Mouse (Mus musculus) cerebellum, adult 2 months (tissue): ENCODE results near the gene Slc37a2. TPM values are rescaled to one million over a fixed set of nuclear protein-coding genes. Genes with fewer than 3 reads are reported as not detected.

Experiments used
- DNase-seq, 2 experiments: peaks; one replicate each; pipeline ENCODE4 v3.0.0; 2021
- H3K27ac ChIP-seq: fragments of 200-500 bp; 2 replicates; pipeline ENCODE4 v1.5.1; 2012; ENCODE audit warnings: low read length, control low read depth, inconsistent platforms; ENCODE audit not compliant: insufficient read depth
- H3K27me3 ChIP-seq: fragments of 200-500 bp; 2 replicates; pipeline ENCODE4 v1.6.1; 2012; ENCODE audit warnings: inconsistent platforms, mild to moderate bottlenecking, low read length, moderate library complexity; ENCODE audit not compliant: control insufficient read depth, insufficient read depth
- H3K4me1 ChIP-seq: fragments of 200-500 bp; 2 replicates; pipeline ENCODE4 v1.6.1; 2011; ENCODE audit warnings: low read length; ENCODE audit not compliant: control insufficient read depth, insufficient read depth
- H3K4me3 ChIP-seq: fragments of 200-500 bp; replicated peaks from 2 replicates; pipeline ENCODE3; 2011; ENCODE audit warnings: mild to moderate bottlenecking, low read depth, low read length, control low read depth; ENCODE audit not compliant: insufficient read depth
- CTCF ChIP-seq: fragments of 200-500 bp; IDR thresholded peaks from 2 replicates; pipeline ENCODE4 v1.5.1; 2011; ENCODE audit warnings: low read depth, mild to moderate bottlenecking, control low read depth, low read length, moderate library complexity, borderline replicate concordance; ENCODE audit not compliant: insufficient read depth
- POLR2A ChIP-seq: fragments of 200-500 bp; IDR thresholded peaks from 2 replicates; pipeline ENCODE4 v1.6.1; 2011; ENCODE audit warnings: low read length, control low read depth, borderline replicate concordance; ENCODE audit not compliant: insufficient read depth
- WGBS: fragments of 180-500 bp; shearing (Covaris S2); methylation state at CpG from one replicate; pipeline ENCODE4 v1.1.7; 2018; 5-methylcytosine and 5-hydroxymethylcytosine counted together
- polyA plus RNA-seq: library from polyadenylated mRNA; depleted of rRNA; stranded (reverse); fragments of >200 nt; gene quantifications from 2 replicates; pipeline ENCODE4 v1.2.3, GENCODE M21; 2012; rRNA removed

Slc37a2 gene
- polyA plus RNA-seq, 1 experiment, result 1.3 TPM

DNA sequence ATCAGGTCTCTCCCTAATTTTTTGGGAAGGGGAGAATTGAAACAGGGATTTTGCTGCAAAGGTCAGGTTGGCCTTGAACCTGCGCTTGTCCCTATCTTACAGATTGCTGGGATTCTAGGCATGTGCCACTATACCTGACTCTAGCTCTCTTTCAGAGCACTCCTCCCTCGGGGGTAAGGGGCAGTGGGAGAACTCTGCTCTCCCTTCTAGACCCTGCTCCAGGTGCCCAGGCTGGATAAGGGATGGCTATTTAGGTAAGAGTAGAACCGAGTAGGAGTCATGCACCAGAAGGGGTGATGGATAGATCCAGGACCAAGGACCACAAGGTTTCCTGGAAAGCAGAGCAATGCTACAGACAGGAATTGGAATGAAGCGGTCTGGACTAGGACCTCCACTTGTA is 75.9 kb downstream of the Slc37a2 start:
- H3K27ac ChIP-seq, result no peak overlapping the region
- H3K27me3 ChIP-seq, result no peaks in the 10 kb centered on the region
- TF ChIP-seq CTCF (no peak), POLR2A (no peak)
- DNase-seq, result no peak
- no peaks in the 10 kb centered on the region; the same call in 1 of the 2 replicates for H3K4me1 ChIP-seq
- H3K4me3 ChIP-seq, result no peak overlapping the region
- WGBS, result 86% methylated on average over 4 of the region's 4 CpGs

DNA sequence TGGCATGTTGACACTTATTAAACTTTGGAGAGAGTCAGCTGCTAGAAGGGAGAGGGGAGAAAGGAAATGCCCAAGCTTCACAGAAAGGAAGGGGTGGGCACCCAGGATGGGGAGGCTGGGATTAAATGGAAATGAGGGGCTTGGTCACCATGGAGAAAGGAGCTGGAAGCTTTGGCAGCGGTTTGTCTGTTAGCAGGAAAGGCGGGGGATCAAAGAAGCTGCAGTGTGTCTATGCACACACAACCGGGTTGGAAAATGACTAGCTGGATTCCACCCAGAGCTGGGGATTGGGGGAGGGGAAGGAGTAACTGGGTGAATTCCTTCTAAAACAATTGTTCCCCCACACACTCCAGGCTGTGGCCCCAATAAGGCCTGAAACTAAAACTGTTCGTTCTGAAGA is 76.6 kb downstream of the Slc37a2 start:
- no peak overlapping the region for H3K27ac ChIP-seq
- WGBS, result 42% methylated on average over 4 of the region's 4 CpGs
- H3K4me3 ChIP-seq, result no peak overlapping the region
- no peaks in the 10 kb centered on the region for H3K27me3 ChIP-seq
- no peak for TF ChIP-seq CTCF
- no peak for TF ChIP-seq POLR2A
- no peak for DNase-seq
- H3K4me1 ChIP-seq, result no peaks in the 10 kb centered on the region; the same call in 1 of the 2 replicates

Other genes starting within 250 kb of the Slc37a2 start
- 23.4 and 23.8 TPM in 2 replicates for gene Pknox2, start 108.3 kb downstream of the Slc37a2 start, polyA plus RNA-seq
- 6.1 and 7.0 TPM in 2 replicates for gene Tmem218, start 47.5 kb downstream of the Slc37a2 start, polyA plus RNA-seq
- 1.5 and 1.6 TPM in 2 replicates for gene Ccdc15, start 92.7 kb upstream of the Slc37a2 start, polyA plus RNA-seq
- 107 and 119 TPM in 2 replicates for gene Hepacam, start 111.6 kb upstream of the Slc37a2 start, polyA plus RNA-seq
- 5.7 and 5.9 TPM in 2 replicates for gene Robo4, start 146.2 kb upstream of the Slc37a2 start, polyA plus RNA-seq
- gene Robo3, start 177.5 kb upstream of the Slc37a2 start, polyA plus RNA-seq, result 1.3 and 1.4 TPM in 2 replicates
- gene Msantd2, start 233.6 kb upstream of the Slc37a2 start, polyA plus RNA-seq, result 40.6 and 40.7 TPM in 2 replicates